Mouse (Mus musculus) layer of hippocampus, adult 11-12 months (tissue): Measurements from ENCODE around the gene Mss51.

Experiments used
- DNase-seq: peaks from one replicate; pipeline ENCODE4 v3.0.0; 2022; ENCODE audit warnings: low spot score

Gene Mss51

DNA sequence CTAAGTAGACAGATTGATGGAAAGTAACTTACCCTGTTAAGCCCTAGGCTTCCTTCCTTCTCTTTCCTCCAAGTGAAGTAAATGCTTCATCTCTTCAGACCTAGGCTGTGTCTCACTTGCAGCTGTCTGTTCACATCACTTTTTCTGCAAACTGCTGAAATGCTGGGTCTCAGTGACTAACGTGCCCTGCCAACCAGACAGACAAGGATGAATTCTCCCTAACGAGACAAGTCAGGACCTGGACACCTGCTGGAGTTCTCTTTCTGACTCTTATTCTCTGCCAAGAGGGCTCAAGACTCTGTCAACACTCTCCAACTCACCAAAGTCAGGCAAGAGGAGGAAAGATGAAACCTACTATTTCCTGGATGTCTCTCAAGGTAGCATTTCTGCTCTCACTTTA, at the start of gene Mss51:
Gene Mss51 (minus strand): TSS at position 299 of the 400 bp plus-strand sequence.
- DNase-seq, result no peak

DNA sequence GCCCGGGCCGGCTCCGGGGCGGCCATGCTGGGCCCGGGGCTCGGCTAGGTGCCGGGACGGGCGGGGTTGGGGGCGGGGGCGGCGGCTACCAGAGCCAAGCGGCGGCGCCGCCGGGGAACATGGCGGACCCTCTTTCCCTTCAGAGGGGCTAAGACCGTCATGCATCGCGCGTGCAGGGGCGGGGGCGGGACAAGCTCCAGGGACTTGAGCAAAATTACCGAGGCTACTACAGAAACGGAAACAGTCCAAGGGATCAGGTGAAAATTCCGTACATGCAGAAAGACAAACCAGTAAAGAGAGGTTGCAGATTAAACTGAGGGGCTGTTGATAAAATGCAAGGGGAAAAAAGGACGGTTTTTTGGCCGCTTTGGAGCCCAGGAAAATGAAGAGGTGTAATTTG, 49.7 kb upstream of the Mss51 start, which contains the start of gene Ppp3cb:
Gene Ppp3cb (minus strand): TSS at position 159 of the 400 bp plus-strand sequence.
- peak; percentile 76 for DNase-seq

DNA sequence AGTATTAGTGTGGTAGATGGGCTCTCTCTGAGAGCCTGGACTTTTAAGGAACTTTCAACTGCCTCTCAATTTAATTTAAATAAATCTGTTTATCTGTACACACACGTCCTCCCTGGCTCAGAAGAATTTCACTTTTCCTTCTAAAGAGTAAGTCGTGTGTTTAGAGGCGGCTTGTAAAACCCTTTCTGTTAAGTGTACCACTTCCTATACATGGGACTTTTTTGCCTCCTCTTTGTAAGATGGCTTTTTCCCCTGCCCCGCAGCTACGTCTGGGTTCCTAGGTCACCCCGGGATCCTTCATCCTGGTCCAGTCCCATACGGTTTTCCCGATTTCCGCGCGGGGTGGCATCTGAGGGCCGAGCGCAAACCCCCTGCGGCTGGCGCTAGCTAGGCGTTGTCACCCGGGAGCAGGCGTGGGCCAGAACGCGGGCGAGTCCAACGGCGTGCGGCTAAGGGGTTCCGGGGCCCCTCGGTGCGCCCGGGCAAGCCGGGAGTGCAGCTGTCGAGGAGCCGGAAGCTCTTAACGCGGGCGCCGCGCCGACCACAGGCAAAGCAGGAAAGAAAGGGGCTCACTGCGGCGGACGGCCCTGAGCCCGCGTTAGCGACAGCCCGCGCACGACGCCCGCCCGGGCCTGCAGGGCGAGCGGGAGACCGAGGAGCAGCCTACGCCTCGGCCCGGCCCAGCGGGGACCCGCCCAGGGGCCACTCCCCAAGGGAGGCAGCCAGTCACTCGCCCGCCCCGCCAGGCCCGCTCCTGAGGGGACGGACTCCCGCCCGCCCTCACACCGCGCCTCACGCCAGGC, 49.0 kb upstream of the Mss51 start:
- peak; percentile 82 for DNase-seq

DNA sequence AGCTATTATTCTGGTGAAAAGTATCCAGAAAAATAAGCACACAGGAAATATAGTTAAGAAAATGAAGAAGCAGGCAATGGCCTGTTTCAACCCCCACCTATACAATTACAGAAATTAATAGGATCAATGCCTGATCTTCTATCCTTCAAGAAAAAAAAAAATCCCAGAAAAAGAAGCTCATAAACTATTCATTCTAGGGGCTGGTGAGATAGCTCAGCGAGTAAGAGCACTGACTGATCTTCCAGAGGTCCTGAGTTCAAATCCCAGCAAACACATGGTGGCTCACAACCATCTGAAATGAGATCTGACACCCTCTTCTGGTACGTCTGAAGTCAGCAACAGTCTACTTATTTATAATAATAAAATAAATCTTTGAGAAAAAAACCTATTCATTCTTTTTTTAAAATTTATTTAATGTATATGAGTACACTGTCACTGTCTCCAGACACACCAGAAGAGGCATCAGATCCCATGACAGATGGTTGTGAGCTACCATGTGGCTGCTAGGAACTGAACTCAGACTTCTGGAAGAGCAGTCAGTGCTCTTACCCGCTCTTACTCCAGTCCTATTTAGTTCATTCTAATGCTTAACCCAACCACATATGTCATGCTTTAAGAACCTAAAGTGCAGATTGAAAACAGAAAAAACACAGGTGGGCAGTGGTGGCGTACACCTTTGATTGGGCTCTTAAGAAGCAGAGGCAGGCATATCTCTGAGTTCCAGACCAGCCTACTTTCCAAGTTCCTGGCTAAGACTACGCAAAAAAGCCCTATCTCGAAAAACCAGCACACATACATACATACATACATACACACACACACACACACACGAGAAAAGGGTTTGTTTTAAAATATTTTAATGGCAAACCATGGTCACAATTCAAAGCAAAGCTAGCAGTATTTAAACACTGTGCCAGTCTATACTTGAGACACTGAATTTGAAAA, 48.0 kb upstream of the Mss51 start:
- DNase-seq, result no peak

DNA sequence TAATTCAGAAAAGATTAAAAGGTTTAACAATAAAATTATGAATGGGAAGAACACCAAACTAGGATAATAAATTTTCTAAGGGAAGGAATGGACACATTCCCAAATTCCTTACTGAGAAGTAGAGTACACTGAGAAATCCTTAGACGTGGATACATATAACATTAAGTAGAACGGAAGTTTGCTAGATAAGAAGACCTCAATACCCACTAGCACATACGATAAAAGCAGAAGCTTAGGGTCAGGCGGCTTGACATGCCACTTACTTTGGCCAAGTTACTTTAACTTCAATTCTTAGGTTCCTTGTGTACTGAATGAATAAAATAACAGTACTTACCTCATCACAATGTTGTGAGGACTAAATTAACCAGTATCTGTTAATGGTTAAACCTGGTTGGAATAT, 32.9 kb upstream of the Mss51 start:
- DNase-seq, result no peak

DNA sequence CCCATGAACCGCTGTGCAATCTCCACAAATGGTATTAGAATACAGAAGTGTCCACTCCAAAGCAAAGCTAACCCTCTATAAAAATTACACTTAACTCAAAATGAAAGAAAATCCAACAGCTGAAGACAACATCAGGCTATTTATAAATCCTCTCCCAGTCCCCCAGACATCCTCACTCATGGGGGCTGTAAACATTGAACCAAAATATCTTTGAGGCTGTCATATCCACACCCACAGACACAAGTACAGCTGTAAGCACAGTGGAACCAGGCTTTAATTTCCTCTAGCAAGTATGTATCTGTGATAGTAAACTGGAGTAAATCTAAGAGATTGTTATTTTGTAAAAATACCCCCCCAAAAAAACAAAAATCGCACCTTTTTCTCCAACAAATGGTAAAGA, 23.5 kb upstream of the Mss51 start:
- DNase-seq, result no peak

DNA sequence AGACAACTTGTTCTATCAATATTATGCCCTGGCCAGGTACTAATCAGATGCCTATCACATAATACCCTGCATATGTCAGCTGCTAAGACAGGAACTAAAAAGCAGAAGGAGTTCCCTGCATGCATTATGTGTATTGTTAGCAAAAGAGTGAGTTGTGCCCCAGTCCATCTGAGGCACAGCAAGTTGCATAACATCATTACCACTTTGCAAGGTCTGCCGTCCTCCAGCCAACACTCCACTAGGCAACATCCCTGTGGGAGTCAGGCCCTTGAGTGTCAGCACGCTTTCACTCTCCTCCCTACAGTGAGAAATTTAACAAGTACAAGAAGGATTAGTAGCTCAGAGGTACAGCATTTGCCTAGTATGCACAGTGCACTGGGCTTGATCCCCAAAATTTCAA, 11.7 kb upstream of the Mss51 start:
- no peak for DNase-seq

DNA sequence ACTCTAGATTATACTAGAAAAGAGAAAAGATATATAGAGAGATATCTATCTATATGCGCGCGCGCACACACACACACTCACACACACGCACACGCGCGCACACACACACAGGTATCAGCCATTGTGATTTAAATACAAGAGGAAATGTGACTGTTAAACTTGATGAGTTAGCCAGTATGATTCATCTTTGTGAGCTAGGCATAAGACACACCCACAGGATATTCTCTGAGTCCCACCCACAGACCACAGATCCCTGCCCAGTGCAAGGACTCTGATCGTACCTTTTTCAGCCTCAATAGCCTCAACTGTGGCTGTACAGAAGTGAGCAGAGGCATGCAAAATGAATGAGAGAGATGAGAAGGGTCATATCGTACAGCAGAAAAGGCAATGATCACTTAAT, 6.3 kb upstream of the Mss51 start:
- no peak for DNase-seq

DNA sequence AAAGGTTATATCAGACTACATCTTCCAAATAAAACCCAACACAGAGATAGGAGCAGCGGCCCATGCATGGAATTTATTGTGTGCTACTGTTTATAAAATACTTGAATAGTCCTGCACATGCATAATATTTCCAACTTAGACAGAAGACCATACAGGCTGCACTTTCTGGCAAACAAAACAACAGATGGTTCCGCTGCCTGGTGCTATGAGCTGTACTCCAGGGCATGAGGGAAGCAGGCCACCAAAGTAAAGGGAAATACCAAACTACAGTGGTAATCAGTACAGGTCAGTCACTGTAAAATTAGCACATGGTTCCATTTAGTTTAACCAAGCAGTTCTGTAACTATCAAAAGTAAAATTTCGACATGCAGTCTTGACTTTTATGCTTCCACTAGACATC, 3.3 kb upstream of the Mss51 start:
- DNase-seq, result no peak

DNA sequence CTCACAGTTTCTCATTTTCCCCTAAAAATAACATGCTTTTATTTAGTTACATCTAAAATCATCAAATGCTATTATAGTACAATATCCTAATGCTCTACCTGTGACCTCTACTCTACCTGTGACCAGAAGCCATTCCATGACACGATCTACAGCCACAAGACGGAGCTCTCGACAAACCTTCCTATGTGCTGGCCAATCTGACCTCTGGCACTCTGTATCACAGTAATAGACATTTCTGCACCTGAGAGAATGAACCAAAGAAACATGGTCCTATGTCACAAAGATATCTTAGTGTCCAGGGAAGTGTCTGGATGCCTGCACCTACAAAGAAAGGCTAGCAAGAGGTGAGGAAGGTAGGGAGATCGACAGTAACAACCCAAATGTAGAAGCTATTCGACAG, 10.7 kb downstream of the Mss51 start:
- DNase-seq, result no peak

DNA sequence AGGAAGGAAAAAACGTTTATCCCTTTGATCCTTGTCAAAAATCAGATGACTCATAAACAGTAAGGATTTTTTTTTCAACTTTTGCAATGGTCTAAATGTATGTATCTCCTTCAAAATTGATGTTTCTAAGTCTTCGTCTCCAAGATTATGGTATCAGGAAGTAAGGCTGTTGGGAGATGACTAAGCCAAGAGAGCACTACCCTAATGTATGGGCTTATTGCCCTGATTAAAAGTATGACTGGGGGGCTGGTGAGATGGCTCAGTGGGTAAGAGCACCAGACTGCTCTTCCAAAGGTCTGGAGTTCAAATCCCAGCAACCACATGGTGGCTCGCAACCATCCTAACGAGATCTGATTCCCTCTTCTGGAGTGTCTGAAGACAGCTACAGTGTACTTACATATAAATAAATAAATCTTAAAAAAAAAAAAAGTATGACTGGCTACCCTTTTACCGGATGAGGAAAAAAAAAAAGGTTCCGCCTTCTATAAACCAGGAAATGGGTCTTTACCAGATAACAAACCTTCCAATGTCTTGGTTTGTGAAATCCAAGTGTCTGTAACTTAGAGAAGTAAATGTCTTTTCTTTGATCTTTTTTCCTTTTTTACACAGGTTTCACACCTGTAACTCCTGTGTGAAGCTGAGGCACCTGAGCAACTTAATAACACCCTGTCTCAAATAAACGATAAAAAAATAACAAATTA, 14.5 kb downstream of the Mss51 start:
- DNase-seq, result no peak

DNA sequence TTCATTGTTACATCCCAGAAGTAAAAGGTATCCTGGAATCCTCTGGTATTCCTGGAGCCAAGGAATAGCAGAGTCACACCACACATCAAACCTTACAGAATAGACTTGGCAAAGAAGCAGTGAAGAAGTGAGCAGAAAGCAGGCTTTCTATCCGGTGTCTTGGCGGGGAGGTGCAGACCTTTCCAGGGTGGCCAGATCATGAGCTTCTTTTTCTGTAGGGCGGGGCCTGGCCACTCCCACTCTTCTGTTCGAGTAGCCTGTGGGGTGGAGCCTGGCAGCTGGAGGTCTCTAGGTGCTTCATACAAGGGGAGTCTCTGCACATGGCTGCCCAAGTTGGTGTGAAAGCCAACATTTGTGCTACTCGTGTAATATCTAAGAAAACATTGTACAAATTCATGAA, 15.5 kb downstream of the Mss51 start:
- DNase-seq, result no peak

DNA sequence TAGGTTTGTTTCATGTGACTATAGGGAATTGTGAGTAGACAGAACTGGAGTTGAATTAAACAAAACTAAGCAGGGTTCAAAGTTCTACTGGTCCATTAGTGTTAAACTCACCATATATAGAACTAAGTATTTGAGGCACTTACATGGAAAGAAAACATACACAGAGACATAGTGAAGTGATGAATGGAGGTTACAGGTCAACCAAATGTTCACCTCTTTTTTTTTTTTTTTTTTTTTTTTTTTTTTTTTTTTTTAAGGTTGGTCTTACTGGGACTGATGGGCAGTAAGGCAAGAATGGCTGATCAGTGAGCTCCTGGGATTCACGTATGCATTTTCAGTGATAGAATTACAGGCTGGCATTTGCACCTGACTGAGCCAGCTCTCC, 16.5 kb downstream of the Mss51 start:
- no peak for DNase-seq

DNA sequence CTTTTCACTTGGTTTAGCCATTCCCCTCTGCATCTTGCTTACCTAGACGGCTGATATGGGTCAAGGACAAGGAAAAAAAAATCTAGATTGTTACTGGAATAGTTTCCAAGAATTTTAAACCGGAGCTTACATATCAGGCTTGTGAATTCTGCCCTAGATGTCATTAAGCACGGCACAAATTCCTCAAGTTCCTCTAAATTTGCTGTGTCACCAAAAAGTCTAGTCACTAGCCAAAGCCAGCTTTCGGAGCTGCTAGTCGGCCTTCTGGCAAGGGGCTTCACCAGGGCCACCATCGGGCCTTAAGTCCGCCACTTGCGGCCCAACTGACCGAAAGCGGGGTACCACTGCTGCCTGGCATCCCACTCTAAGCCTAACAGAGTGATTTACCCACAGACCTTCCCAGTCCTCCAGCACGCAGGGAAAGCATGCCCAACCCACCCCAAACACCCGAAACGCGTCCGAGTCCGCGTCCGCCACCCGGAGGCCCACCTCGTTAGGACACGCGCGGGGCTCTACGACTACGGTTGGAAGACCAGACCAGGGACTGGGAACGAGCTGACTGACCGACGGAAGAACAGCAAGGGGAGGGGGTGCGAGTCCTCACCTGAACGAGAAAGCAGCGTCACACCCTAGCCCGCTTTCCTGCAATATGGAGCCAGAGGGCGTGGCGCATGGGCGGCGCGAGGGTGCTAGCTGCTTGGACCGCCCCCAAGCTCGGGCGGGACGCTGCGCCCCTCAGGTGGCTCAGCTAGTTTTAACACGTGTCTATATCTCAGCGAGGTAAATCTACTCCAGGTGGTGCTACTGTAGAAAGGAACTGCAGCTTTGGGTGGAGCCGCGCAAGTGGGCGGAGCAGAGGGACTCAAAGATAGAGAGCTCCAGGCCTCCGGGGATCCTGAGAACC, 17.2 kb downstream of the Mss51 start, which contains the start of gene Anxa7:
Gene Anxa7 (minus strand): TSS at position 843 of the 904 bp plus-strand sequence.
- peak; percentile 73 for DNase-seq

DNA sequence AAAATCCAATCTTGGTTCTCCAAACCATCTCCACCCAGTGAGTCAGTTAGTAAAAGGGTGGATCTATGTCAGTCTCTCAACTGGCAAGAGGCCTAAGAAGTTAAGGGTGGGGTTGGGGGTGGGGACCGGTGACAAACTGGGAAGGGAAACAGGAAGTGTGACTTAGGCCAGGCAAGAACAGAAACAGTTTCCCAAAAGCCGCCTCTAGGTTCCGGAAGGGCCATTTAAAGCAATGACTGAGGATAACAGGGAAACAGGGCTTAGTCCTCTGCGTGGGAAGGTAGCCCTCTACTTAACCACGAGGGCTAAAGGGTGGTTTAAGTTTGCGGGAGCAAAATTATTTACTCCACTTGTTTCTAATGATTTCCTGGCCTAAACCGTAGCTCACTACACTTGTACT, 17.9 kb downstream of the Mss51 start:
- no peak for DNase-seq

DNA sequence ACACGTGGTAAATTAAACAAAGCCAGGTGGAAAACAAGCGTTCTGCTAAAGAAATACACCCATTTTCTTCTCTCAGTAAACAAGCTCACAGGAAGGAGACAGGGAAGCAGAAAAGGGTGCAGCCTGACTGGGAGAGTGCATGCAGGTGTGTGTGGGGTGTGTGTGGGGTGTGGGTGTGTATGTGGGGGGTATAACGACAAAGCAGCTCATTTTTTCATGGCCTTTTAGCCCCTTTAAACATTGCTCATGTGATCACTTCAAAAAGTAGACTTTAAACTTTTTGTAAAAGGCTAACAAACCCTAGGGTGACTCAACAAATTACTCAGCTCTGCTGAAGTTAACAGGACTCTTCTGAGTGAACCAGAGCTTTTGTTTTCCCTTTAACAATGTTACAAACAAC, 18.3 kb downstream of the Mss51 start:
- DNase-seq, result no peak

DNA sequence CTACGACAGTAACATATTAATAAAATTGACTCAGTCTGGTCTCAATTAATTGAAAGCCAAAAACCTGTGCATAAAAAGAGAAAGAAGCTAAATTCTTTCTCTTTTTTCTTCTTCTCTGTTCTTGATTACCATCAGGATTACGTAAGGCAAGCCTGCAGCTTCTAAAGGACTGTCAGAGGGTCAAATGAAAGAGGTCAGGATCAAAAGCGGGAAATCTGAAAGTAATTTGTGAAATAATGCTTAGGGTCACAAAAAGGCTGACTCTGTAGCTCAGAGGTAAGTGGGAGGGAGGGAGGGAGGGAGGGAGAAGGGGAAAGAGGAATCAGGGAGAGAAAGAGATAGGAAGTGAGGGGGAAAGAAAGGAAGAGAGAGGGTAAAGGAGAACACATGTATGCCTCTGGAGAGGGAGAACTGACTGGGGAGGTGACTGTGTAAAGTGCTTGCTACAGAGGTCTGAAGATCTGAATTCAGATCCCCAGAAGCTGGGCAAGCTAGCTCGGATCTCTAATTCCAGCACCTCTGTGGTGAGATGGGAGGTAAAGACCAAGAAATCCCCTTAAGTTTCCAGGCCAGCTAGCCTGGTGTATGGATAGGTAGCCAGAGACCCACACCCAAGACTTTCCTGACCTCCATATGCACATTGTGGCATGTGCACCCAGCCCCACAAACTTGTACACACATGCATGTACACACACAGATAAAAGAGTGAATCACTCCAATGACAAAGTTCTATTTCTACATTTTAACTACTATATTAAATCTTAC, 19.3 kb downstream of the Mss51 start:
- no peak for DNase-seq

DNA sequence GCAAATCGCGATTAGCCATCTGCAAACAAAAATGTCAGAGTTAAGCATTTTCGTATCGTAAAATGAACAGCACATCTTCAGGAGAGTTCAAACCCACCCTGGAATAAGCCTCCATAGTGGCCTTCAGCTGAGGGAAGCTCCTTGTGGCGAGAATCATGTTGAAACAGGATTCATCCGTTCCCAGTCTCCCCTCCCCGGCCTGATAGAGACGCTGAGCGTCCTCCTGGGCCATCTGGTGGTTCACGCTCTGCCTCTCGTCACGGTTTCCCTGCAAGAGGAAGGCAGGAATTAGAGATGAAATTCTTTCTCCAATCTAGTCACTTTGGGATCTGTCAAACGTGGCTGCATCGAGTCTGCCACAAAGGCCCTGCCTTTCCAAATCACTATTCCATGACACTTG, 36.5 kb downstream of the Mss51 start:
- DNase-seq, result no peak

DNA sequence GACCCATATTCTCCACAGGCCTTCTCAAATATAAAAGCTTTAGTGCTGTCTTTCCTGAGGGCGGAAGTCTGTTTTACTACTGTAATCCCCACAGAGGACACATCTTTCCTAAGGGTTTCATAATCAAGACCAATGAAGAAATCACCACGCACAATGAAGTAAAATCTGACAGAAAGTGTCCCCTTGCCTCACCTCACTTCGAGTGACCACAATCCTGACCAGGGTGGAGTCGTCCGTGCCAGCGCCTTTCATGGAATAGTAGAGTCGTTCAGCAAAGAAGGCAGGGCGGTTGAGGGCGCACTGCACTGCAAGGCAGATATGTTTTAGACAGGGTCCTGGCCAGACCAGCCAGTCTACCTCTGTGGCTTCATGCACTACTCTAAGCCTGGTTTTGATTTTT, 38.3 kb downstream of the Mss51 start:
- no peak for DNase-seq

DNA sequence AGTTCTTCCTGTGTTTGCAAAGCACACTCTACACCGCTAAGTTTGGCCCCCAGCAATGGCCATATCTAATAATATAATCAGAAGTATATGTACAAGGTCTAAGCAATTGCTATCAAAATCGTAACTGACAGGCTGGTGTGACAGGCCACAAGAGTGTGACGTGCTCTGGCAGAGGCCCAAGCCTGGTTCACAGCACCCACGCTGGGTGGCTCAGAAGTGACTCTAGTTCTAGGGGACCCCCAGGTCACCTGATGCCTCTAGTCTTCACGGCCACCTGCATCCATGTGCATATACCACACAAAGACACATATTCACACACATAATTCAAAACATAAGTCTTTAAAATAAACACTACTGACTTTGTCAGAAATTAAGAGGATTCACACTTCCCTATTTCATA, 43.8 kb downstream of the Mss51 start:
- no peak for DNase-seq
